Mouse (Mus musculus) liver, postnatal 0 days (tissue): ENCODE results near the gene Rnf41. TPM values are rescaled to one million over a fixed set of nuclear protein-coding genes. Genes with fewer than 3 reads are reported as not detected.

Experiments used
- ATAC-seq: fragments of 200-750 bp; cut with Nextera tagmentation; 2 replicates; pipeline ENCODE4 v1.8.0; 2017; ENCODE audit warnings: mild to moderate bottlenecking, moderate library complexity
- DNase-seq: peaks from one replicate; pipeline ENCODE4 v3.0.0-alpha.2; 2016
- H3K27ac ChIP-seq: fragments of 300-500 bp; sonication (generic); 2 replicates; pipeline ENCODE4 v1.5.1; 2014; ENCODE audit warnings: antibody characterized with exemption, moderate library complexity, mild to moderate bottlenecking, low read depth
- H3K27me3 ChIP-seq: fragments of 300-500 bp; sonication (generic); 2 replicates; pipeline ENCODE4 v1.6.1; 2014; ENCODE audit warnings: low read length, control low read depth, mixed read lengths; ENCODE audit not compliant: insufficient read depth
- H3K36me3 ChIP-seq: fragments of 300-500 bp; sonication (generic); replicated peaks from 2 replicates; pipeline ENCODE4 v1.6.1; 2014; ENCODE audit warnings: mild to moderate bottlenecking, control low read depth, low read length, moderate library complexity, mixed read lengths; ENCODE audit not compliant: insufficient read depth
- H3K4me1 ChIP-seq: fragments of 300-500 bp; sonication (generic); 2 replicates; pipeline ENCODE4 v1.6.1; 2014; ENCODE audit warnings: antibody characterized with exemption, mild to moderate bottlenecking, control low read depth; ENCODE audit not compliant: insufficient read depth
- H3K4me2 ChIP-seq: fragments of 300-500 bp; sonication (generic); 2 replicates; pipeline ENCODE4 v1.6.1; 2014; ENCODE audit warnings: low read depth, mild to moderate bottlenecking, low read length, moderate library complexity, mixed read lengths
- H3K4me3 ChIP-seq: fragments of 300-500 bp; sonication (generic); 2 replicates; pipeline ENCODE4 v1.5.1; 2014; ENCODE audit warnings: low read depth, low read length
- H3K9ac ChIP-seq: fragments of 300-500 bp; sonication (generic); replicated peaks from 2 replicates; pipeline ENCODE4 v1.6.1; 2014; ENCODE audit warnings: mild to moderate bottlenecking, moderate library complexity
- H3K9me3 ChIP-seq: fragments of 300-500 bp; sonication (generic); 2 replicates; pipeline ENCODE4 v1.6.1; 2016; ENCODE audit warnings: mild to moderate bottlenecking, control low read depth, low read length, mixed read lengths
- CTCF ChIP-seq: sonication (generic); IDR thresholded peaks from 2 replicates; pipeline ENCODE4 v1.5.1; 2016; ENCODE audit warnings: antibody characterized with exemption, low read depth
- EP300 ChIP-seq: IDR thresholded peaks from 2 replicates; pipeline ENCODE4 v1.6.1; 2016; ENCODE audit warnings: antibody characterized with exemption, low read depth, mild to moderate bottlenecking
- WGBS: fragments of 180-500 bp; shearing (Covaris S2); extraction: QIAGEN DNeasy Blood & Tissue Kit; methylation state at CpG from one replicate; pipeline ENCODE4 v1.1.7; 2014; ENCODE audit not compliant: insufficient replicate concordance; 5-methylcytosine and 5-hydroxymethylcytosine counted together
- polyA plus RNA-seq: library from polyadenylated mRNA; unstranded; fragments of >200 nt; fragmentation: Nextera tagmentation; extraction: Ambion mirVana; gene quantifications from 2 replicates; pipeline ENCODE4 v1.2.1, GENCODE M21; 2015

The Rnf41 gene
- polyA plus RNA-seq, 1 experiment from 2014 or later = 7.2 TPM

GRCm38 (mm10) chr10:128369218-128369543 is 42.3 kb upstream of the Rnf41 start:
- Histone ChIP-seq H3K27ac (peak overlapping the region; percentile 98), H3K9ac (peak overlapping the region; percentile 82), H3K4me3 (peak overlapping the region; percentile 81), H3K36me3 (no peaks in the 10 kb centered on the region), H3K4me1 (peaks cover 19% of the 10 kb centered on the region), H3K9me3 (no peaks in the 10 kb centered on the region), H3K4me2 (peak overlapping the region; percentile 97), H3K27me3 (no peaks in the 10 kb centered on the region)
- TF ChIP-seq EP300 = no peak
- TF ChIP-seq CTCF = no peak
- WGBS = 6% methylated on average over 9 of the region's 9 CpGs
- ATAC-seq = no peak
- no peak for DNase-seq

DNA sequence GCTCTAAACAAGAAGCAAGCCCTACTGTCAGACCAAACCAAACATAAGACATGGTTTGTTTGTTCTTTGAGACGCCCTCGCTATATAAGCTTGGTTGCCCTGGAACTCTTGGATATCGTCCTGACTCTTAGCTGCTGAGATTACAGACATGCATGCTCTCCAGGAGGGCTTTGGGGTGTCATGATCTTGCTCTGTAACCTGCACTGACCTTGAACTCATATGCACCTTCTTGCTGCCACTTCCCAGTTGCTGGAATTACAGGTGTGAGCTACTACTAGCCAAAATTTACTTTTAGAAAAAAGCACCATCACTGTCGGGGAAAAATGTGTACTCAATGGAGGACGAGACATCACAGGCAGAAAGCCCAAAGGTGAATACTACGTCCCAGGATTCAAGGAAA is 41.9 kb upstream of the Rnf41 start:
- 76% methylated on average over 6 of the region's 6 CpGs for WGBS

DNA sequence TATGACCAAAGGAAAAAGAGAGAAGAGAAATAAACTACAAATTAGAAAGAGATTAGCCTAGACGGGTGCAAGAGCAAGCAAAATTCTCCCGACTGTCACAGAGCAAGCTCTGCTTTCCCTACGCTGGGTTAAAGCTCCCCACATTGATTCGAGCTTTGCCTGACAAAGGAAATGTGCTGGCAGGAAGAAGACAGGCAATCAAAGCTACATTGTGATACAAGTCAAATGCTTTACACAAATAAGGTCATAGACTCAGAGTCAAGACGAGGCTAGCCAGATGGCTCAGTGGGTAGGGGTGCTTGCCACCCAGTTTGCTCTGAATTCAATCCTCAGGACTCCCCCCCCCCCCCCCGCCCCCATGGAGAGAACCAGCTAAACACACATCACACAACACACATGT is 41.4 kb upstream of the Rnf41 start:
- Histone ChIP-seq H3K4me3 (no peak overlapping the region), H3K4me2 (no peak overlapping the region), H3K9me3 (no peaks in the 10 kb centered on the region), H3K4me1 (peaks cover 19% of the 10 kb centered on the region), H3K36me3 (no peaks in the 10 kb centered on the region), H3K9ac (no peak overlapping the region), H3K27ac (no peak overlapping the region; the same call in 1 of the 2 replicates), H3K27me3 (no peaks in the 10 kb centered on the region)
- WGBS = 71% methylated on average over 5 of the region's 6 CpGs
- no peak for TF ChIP-seq CTCF
- DNase-seq = no peak
- ATAC-seq = no peak

More for the DNA sequence above, 41.9 kb upstream of the Rnf41 start:
- no peaks in the 10 kb centered on the region for H3K9me3 ChIP-seq
- H3K27me3 ChIP-seq = no peaks in the 10 kb centered on the region
- DNase-seq = no peak
- H3K4me2 ChIP-seq = peak overlapping the region; percentile 97
- peak overlapping the region; percentile 81 for H3K4me3 ChIP-seq
- peak overlapping the region; percentile 98 for H3K27ac ChIP-seq
- H3K9ac ChIP-seq = peak overlapping the region; percentile 82
- no peaks in the 10 kb centered on the region for H3K36me3 ChIP-seq
- no peak for TF ChIP-seq EP300
- no peak for TF ChIP-seq CTCF
- H3K4me1 ChIP-seq = peaks cover 19% of the 10 kb centered on the region
- ATAC-seq = no peak

- TF ChIP-seq EP300 (no peak), CTCF (no peak)
- Histone ChIP-seq H3K4me3 (no peak overlapping the region), H3K9me3 (no peaks in the 10 kb centered on the region), H3K4me1 (peaks cover 19% of the 10 kb centered on the region), H3K4me2 (no peak overlapping the region), H3K27me3 (no peaks in the 10 kb centered on the region), H3K9ac (no peak overlapping the region), H3K27ac (no peak overlapping the region), H3K36me3 (no peaks in the 10 kb centered on the region)
- ATAC-seq = no peak
- no peak for DNase-seq
- WGBS = 59% methylated on average over 4 of the region's 4 CpGs
Observed at GRCm38 (mm10) chr10:128370601-128371000, 40.9 kb upstream of the Rnf41 start.

- no peak overlapping the region for H3K4me2 ChIP-seq
- H3K27ac ChIP-seq = no peak overlapping the region
- no peaks in the 10 kb centered on the region for H3K27me3 ChIP-seq
- no peak overlapping the region for H3K9ac ChIP-seq
- no peak overlapping the region for H3K4me3 ChIP-seq
- TF ChIP-seq EP300 (no peak), CTCF (peak; percentile 31)
- no peaks in the 10 kb centered on the region for H3K36me3 ChIP-seq
- no peak for DNase-seq
- H3K4me1 ChIP-seq = peaks cover 23% of the 10 kb centered on the region
- WGBS = 75% methylated on average over 5 of the region's 5 CpGs
- no peak for ATAC-seq
- H3K9me3 ChIP-seq = no peaks in the 10 kb centered on the region
Observed at GRCm38 (mm10) chr10:128372142-128372541, 39.3 kb upstream of the Rnf41 start.

DNA sequence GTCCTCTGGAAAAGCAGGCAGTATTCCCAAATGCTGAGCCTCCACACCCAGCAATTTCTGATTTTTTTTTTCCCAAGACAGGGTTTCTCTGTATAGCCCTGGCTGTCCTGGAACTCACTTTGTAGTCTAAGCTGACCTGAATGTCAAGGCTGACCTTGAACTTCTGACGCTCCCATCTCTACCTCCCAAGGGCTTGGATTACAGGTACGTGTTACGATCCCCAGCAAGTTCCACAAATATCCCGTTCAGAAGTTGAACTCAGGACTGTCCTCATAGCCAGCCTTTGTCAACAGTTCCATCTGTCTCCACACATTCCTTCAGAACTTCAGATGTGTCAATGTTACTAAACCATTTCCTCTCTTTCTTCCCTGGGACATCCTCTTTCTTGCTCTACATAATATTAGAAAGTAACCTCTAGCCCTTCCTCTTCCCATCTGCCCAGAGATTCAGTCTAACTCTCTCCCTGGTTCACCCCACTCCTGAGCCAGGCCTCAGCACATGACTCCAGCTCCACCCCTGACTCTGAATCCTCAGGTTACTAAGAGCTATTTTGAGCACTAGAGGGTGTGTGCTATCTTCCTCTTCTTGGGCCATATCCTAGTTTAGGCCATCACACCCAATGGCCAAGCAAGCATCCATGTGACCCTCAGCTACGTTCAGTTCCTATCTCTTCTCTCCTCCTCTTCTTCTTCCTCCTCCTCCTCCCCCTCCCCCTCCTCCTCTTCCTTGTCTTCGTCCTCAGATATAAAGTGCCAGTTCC is 38.3 kb upstream of the Rnf41 start:
- Histone ChIP-seq H3K9me3 (no peaks in the 10 kb centered on the region), H3K4me2 (no peak overlapping the region), H3K27me3 (no peaks in the 10 kb centered on the region), H3K4me1 (peaks cover 22% of the 10 kb centered on the region), H3K36me3 (no peaks in the 10 kb centered on the region), H3K4me3 (no peak overlapping the region), H3K9ac (no peak overlapping the region), H3K27ac (peak overlapping the region; percentile 44; the same call in 1 of the 2 replicates)
- DNase-seq (no peak), ATAC-seq (no peak)
- 39% methylated on average over 6 of the region's 6 CpGs for WGBS
- TF ChIP-seq EP300 = no peak
- peak; percentile 10; the same call in 1 of the 2 replicates for TF ChIP-seq CTCF
